Mouse (Mus musculus) c-Kit-positive CD71-positive TER-119-negative erythroid progenitor cells, embryonic 14.5 days (primary cell): ENCODE data around the gene Slc25a36.

Experiments used
- DNase-seq: peaks from one replicate; pipeline ENCODE4 v3.0.0-alpha.2; 2013; ENCODE audit warnings: low read depth

Gene Slc25a36

DNA sequence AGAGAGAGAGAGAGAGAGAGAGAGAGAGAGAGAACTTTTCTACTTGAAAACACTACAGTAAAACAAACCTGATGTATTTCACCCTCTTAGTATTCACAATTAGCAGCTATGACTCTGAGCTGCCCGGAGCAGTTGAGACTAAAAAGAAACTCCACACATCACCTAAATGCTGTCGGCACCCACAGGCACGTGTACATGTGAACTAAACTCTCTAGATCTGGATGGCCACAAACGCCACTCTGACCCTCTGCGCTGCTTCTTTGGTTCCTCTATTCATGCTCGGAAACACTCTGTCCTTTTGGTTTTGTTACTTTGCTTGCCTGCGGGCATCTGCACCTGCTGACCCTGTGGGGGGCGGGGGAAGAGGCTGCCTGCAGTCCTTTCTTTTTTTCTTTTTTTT, 69.3 kb downstream of the Slc25a36 start:
- DNase-seq, result no peak

DNA sequence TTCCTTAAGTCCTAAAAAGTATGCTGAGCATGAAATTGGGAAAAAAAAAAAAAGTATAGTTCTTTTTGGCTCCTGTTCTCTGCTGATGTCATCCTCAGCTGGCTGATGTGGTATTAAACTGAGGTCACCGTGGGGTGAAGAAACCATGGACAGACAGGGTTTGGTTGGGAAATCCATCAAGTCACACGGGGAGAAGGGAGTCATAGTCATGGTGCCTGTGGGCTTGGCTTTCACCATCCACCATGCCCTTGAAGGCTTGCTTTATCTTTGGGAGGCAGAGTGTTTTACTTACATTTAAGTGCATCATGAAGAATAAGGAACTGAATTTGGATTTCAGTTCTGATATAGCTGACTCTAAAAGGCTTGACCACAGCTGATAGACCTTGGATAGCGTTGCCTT, 72.9 kb downstream of the Slc25a36 start:
- no peak for DNase-seq

DNA sequence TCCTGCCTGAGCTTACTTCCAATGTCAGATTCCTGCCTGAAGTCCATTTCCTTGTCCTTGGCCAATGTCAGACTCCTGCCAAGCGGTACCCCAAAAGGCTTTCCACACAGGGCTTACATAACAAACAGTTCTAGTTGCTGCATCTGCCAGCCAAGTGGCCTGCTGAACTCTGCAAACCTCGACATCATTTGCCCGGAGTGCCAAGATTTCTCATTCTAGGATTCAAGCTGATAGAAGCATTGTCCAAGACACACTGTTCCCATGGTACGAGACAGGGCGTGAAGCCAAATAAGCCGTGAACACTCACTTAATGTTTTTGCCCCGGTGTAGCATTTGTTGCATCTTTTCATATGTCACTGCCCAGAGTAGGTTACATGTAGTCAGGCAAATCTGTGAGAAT, 74.3 kb downstream of the Slc25a36 start:
- DNase-seq, result no peak

DNA sequence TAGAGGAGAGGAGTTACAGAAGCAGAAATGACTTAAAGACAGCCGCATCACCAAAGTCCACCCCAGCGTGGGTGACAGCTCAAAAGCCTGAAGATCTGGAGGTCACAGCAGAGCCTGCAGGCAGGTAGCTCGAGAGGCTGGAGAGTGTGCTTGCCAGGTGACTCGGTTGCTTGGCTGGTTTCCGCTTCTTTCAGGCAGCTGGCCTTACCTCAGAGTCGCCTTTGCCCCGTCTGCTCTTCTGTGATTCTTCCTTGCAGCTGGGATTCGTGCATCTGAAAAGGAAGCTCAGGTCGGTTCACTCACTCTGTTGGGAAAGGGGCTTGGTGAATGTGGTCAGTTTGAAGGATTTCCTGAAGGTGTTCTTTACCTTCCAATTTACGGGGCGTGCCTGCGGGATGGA, 83.6 kb downstream of the Slc25a36 start:
- no peak for DNase-seq

DNA sequence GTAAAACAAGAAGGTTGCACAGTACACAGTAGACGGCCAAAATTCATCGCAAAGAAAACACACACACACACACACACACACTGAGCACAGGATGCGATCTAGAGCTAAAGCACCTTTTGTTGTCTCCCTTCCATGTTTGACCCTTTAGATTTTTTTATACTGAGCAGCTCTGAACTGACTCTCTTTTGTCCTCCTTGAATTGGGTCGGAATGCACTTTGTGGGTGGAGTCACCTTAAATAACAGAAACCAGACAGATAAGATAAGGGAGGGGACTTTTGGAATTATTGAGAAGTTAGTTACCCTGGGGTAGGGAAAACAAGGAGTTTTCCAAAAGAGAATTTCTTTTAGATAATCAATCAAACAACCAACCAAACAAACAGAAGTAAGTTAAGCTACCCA, 85.0 kb downstream of the Slc25a36 start:
- DNase-seq, result no peak
